Mouse (Mus musculus) embryonic stem cell, embryonic (primary cell): ENCODE measurements at regions not wholly inside any gene's neighbourhood (a gene's known extent, or its start where the extent isn't known, plus 50 kb on each side); places are given as distances from the start of the nearest gene placed in this dataset.

ENCODE experiments used
- CTCF ChIA-PET, 4 experiments: fragments of 300-600 bp in 2 of 4; fragments of 350-600 bp in 2 of 4; sonication (Branson Sonifier 250); formaldehyde crosslinking; loops; one replicate each; lab custom pipeline; 2022; ENCODE audit warnings: inconsistent platforms in 2 of 4; lab: Charles Lee
- POLR2A ChIA-PET, 4 experiments: fragments of 300-600 bp in 2 of 4; fragments of 350-600 bp in 2 of 4; sonication (Branson Sonifier 250); formaldehyde crosslinking; loops; one replicate each; lab custom pipeline; 2022; ENCODE audit warnings: antibody characterized with exemption in 4 of 4, inconsistent platforms in 1 of 4; lab: Charles Lee

- CTCF ChIA-PET = no interaction called here
- POLR2A ChIA-PET = no interaction called here
These were observed 50.8 kb upstream of the Olfm1 start for GRCm38 (mm10) chr2:28141975-28142374.

- POLR2A ChIA-PET = no interaction called here
- CTCF ChIA-PET = no interaction called here
These were observed 51.2 kb upstream of the Olfm1 start for GRCm38 (mm10) chr2:28141556-28141955.

- POLR2A ChIA-PET = no interaction called here
- CTCF ChIA-PET = no interaction called here
These were observed 53.9 kb upstream of the Fcnb start for GRCm38 (mm10) chr2:28138583-28138982.

GRCm38 (mm10) chr2:28134605-28135004 is 49.9 kb upstream of the Fcnb start:
- CTCF ChIA-PET = interaction anchor here in 1 of 4 experiments (1.4 kb wide), 1 partner anchor 63 kb away, joined by 3 read pairs; no protein-coding TSS in a partner anchor
- POLR2A ChIA-PET = no interaction called here
